24 mouse cellular contexts compared by ENCODE assay signal in the genomic region with DNA sequence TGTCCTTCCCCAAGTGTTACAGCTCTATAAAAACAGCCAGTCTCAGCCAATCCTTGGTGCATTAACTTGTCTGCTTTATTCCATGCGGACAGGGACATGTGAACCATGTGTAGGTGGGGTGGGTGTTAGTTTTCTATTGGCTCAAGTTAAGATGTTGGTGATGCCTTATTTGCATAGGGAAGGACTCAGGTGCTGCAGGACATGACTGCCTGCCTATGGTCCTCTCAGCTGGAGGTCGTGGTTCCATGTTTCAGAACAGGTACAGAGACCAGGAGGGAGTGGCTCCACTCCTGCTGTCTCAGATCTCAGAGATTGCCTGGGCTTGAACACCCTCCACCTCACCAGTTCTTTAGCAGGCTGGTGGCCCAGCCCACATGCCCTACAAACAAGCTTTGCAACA.
"Had no signal": no experiment of that assay in that cellular context is flagged by ENCODE, and none has a peak within 500 bp of the region (broad histone marks: within the 10 kb centered on the region; RNA-seq: fewer than 3 reads in every experiment).

No protein-coding gene starts in this region.

- H3K36me3 ChIP-seq: heart, embryonic 12.5 days; hindbrain, embryonic 13.5 days; hindbrain, embryonic 15.5 days; kidney, embryonic 15.5 days; limb, embryonic 13.5 days; limb, embryonic 15.5 days had no signal

- H3K4me2 ChIP-seq: heart, embryonic 12.5 days; hindbrain, embryonic 13.5 days; hindbrain, embryonic 15.5 days; kidney, embryonic 15.5 days; limb, embryonic 13.5 days; limb, embryonic 15.5 days had no signal

- H3K4me1 ChIP-seq: heart, embryonic 12.5 days; hindbrain, embryonic 13.5 days; hindbrain, embryonic 15.5 days; kidney, embryonic 15.5 days had no signal

- ATAC-seq: forebrain, postnatal 0 days; hindbrain, postnatal 0 days; intestine, embryonic 16.5 days had no signal

- H3K27me3 ChIP-seq: heart, embryonic 12.5 days; hindbrain, embryonic 13.5 days; hindbrain, embryonic 15.5 days; kidney, embryonic 15.5 days; limb, embryonic 13.5 days; limb, embryonic 15.5 days had no signal

- DNase-seq: forebrain, postnatal 0 days; gastrocnemius, postnatal 14 days; gastrocnemius, postnatal 36 days; heart, adult 18-20 months; heart, postnatal 10 days; heart, postnatal 36 days; kidney, adult 11 months; kidney, adult 2 months; kidney, adult 9 months; kidney, postnatal 14 days; kidney, postnatal 36 days; layer of hippocampus, adult 9-11 months; layer of hippocampus, postnatal 36 days; left cerebral cortex, postnatal 4 days had no signal

- H3K27ac ChIP-seq: hindbrain, embryonic 13.5 days; hindbrain, embryonic 15.5 days; hindbrain, postnatal 0 days; kidney, embryonic 15.5 days; kidney, postnatal 0 days; limb, embryonic 13.5 days; limb, embryonic 15.5 days; liver, embryonic 14.5 days had no signal

- H3K9me3 ChIP-seq: hindbrain, embryonic 15.5 days; limb, embryonic 15.5 days had no signal

- H3K9ac ChIP-seq: forebrain, postnatal 0 days; heart, embryonic 12.5 days; hindbrain, embryonic 13.5 days; hindbrain, embryonic 15.5 days; kidney, embryonic 15.5 days; limb, embryonic 13.5 days; limb, embryonic 15.5 days; liver, embryonic 14.5 days had no signal

- H3K4me3 ChIP-seq: heart, embryonic 12.5 days; hindbrain, embryonic 13.5 days; hindbrain, embryonic 15.5 days; kidney, embryonic 15.5 days; limb, embryonic 13.5 days; limb, embryonic 15.5 days had no signal
